Mouse (Mus musculus) MEL (cell line): Measurements from ENCODE around the gene Tnfaip8l2. TPM values are rescaled to one million over a fixed set of nuclear protein-coding genes. Genes with fewer than 3 reads are reported as not detected.

Experiments used
- DNase-seq: peaks from one replicate; pipeline ENCODE4 v3.0.0; 2011; ENCODE audit warnings: low read depth, low spot score
- H3K27ac ChIP-seq: 2 replicates; pipeline ENCODE4 v1.5.1; 2012; ENCODE audit warnings: low read depth, mild to moderate bottlenecking, control low read depth, low read length, moderate library complexity; ENCODE audit not compliant: control insufficient read depth
- H3K27me3 ChIP-seq, 2 experiments: fragments of 150-350 bp in 1 of 2; sonication (generic) in 1 of 2; 2 replicates each; pipeline ENCODE4 v1.6.1; 2012; ENCODE audit warnings: low read length in 2 of 2, mild to moderate bottlenecking in 2 of 2, improper control_type of control experiment in 1 of 2, moderate library complexity in 1 of 2; ENCODE audit not compliant: insufficient read depth in 2 of 2, control insufficient read depth in 1 of 2
- H3K36me3 ChIP-seq, 2 experiments: 2 replicates each; pipeline ENCODE4 v1.6.1; 2012 to 2014; ENCODE audit warnings: low read length in 2 of 2, improper control_type of control experiment in 1 of 2, inconsistent platforms in 1 of 2, mild to moderate bottlenecking in 1 of 2; ENCODE audit not compliant: insufficient read depth in 2 of 2, control insufficient read depth in 1 of 2
- H3K4me1 ChIP-seq, 2 experiments: fragments of 150-350 bp in 1 of 2; sonication (generic) in 1 of 2; 2 replicates each; pipeline ENCODE4 v1.6.1; 2012; ENCODE audit warnings: low read length in 2 of 2, improper control_type of control experiment in 1 of 2, mild to moderate bottlenecking in 1 of 2; ENCODE audit not compliant: insufficient read depth in 2 of 2, control insufficient read depth in 1 of 2
- H3K4me3 ChIP-seq, 2 experiments: fragments of 150-350 bp in 1 of 2; sonication (generic) in 1 of 2; 2 replicates each; pipeline ENCODE4 v1.5.1; 2012; ENCODE audit warnings: low read depth in 2 of 2, low read length in 2 of 2, mild to moderate bottlenecking in 2 of 2, moderate library complexity in 2 of 2, control low read depth in 1 of 2, improper control_type of control experiment in 1 of 2; ENCODE audit not compliant: control insufficient read depth in 1 of 2, insufficient read depth in 1 of 2
- H3K79me2 ChIP-seq: 2 replicates; pipeline ENCODE4 v1.6.1; 2012; ENCODE audit warnings: mild to moderate bottlenecking, low read length, moderate library complexity; ENCODE audit not compliant: control insufficient read depth, poor library complexity, insufficient read depth
- H3K9ac ChIP-seq: 2 replicates; pipeline ENCODE4 v1.6.1; 2012; ENCODE audit warnings: low read depth, mild to moderate bottlenecking, control low read depth, low read length, moderate library complexity; ENCODE audit not compliant: control insufficient read depth, poor library complexity, severe bottlenecking
- H3K9me3 ChIP-seq: fragments of 150-350 bp; sonication (generic); replicated peaks from 2 replicates; pipeline ENCODE4 v1.6.1; 2012; ENCODE audit warnings: mild to moderate bottlenecking, low read length, improper control_type of control experiment, moderate library complexity; ENCODE audit not compliant: insufficient read depth
- CHD2 ChIP-seq: IDR thresholded peaks from 2 replicates; pipeline ENCODE4 v1.6.1; 2011; ENCODE audit warnings: low read length, improper control_type of control experiment
- CTCF ChIP-seq, 3 experiments: IDR thresholded peaks in 2 of 3; conservative IDR thresholded peaks in 1 of 3; 2 replicates each; pipeline ENCODE4 v1.5.1; 2011 to 2012; ENCODE audit warnings: low read length in 3 of 3, low read depth in 2 of 3, mild to moderate bottlenecking in 2 of 3, improper control_type of control experiment in 1 of 3, inconsistent platforms in 1 of 3, mixed read lengths in 1 of 3, moderate library complexity in 1 of 3; ENCODE audit not compliant: control insufficient read depth in 1 of 3, insufficient read depth in 1 of 3, poor library complexity in 1 of 3, severe bottlenecking in 1 of 3
- E2F4 ChIP-seq: IDR thresholded peaks from 2 replicates; pipeline ENCODE4 v1.6.1; 2011; ENCODE audit warnings: low read depth, low read length, improper control_type of control experiment, borderline replicate concordance
- ELF1 ChIP-seq: IDR thresholded peaks from 2 replicates; pipeline ENCODE4 v1.6.1; 2014; ENCODE audit warnings: low read depth, mild to moderate bottlenecking, inconsistent platforms, low read length, improper control_type of control experiment, moderate library complexity
- ETS1 ChIP-seq: IDR thresholded peaks from 2 replicates; pipeline ENCODE4 v1.6.1; 2012; ENCODE audit warnings: low read depth, mild to moderate bottlenecking, inconsistent platforms, low read length, improper control_type of control experiment, moderate library complexity
- HCFC1 ChIP-seq: IDR thresholded peaks from 2 replicates; pipeline ENCODE4 v1.6.1; 2012; ENCODE audit warnings: low read depth, mild to moderate bottlenecking, inconsistent platforms, low read length, improper control_type of control experiment, moderate library complexity
- MAFK ChIP-seq: IDR thresholded peaks from 2 replicates; pipeline ENCODE4 v1.6.1; 2011; ENCODE audit warnings: low read depth, mild to moderate bottlenecking, low read length, improper control_type of control experiment, borderline replicate concordance
- MYC ChIP-seq: IDR thresholded peaks from 2 replicates; pipeline ENCODE4 v1.6.1; 2011; ENCODE audit warnings: low read depth, mild to moderate bottlenecking, low read length, improper control_type of control experiment, moderate library complexity
- POLR2AphosphoS2 ChIP-seq: IDR thresholded peaks from 2 replicates; pipeline ENCODE4 v1.6.1; 2011; ENCODE audit warnings: low read length, improper control_type of control experiment
- POLR2AphosphoS5 ChIP-seq: IDR thresholded peaks from 2 replicates; pipeline ENCODE4 v1.6.1; 2012; ENCODE audit warnings: low read depth, borderline replicate concordance, mild to moderate bottlenecking, inconsistent platforms, low read length, moderate library complexity, mixed read lengths
- RAD21 ChIP-seq: IDR thresholded peaks from 2 replicates; pipeline ENCODE4 v1.6.1; 2011; ENCODE audit warnings: mild to moderate bottlenecking, low read depth, low read length, improper control_type of control experiment
- RCOR1 ChIP-seq: IDR thresholded peaks from 2 replicates; pipeline ENCODE4 v1.6.1; 2012; ENCODE audit warnings: low read depth, mild to moderate bottlenecking, inconsistent platforms, low read length, improper control_type of control experiment
- UBTF ChIP-seq: IDR thresholded peaks from 2 replicates; pipeline ENCODE4 v1.6.1; 2012; ENCODE audit warnings: low read depth, mild to moderate bottlenecking, inconsistent platforms, low read length, improper control_type of control experiment, moderate library complexity, borderline replicate concordance; ENCODE audit not compliant: insufficient read depth
- USF1 ChIP-seq: IDR thresholded peaks from 2 replicates; pipeline ENCODE4 v1.6.1; 2014; ENCODE audit warnings: low read depth, mild to moderate bottlenecking, inconsistent platforms, low read length, improper control_type of control experiment, moderate library complexity
- USF2 ChIP-seq, 2 experiments: IDR thresholded peaks; 2 replicates each; pipeline ENCODE4 v1.6.1; 2011 to 2012; ENCODE audit warnings: improper control_type of control experiment in 2 of 2, low read length in 2 of 2, borderline replicate concordance in 1 of 2, inconsistent platforms in 1 of 2, low read depth in 1 of 2, mild to moderate bottlenecking in 1 of 2; ENCODE audit not compliant: insufficient read depth in 1 of 2
- ZNF384 ChIP-seq: IDR thresholded peaks from 2 replicates; pipeline ENCODE4 v1.6.1; 2012; ENCODE audit warnings: low read depth, mild to moderate bottlenecking, inconsistent platforms, low read length, improper control_type of control experiment
- polyA plus RNA-seq, 2 experiments: library from polyadenylated mRNA; stranded (reverse) in 1 of 2; unstranded in 1 of 2; fragments of >175 nt in 1 of 2; fragments of >200 nt in 1 of 2; gene quantifications; 2 replicates each; pipeline versions ENCODE4 v1.2.1 to v1.2.4; 2012; ENCODE audit warnings: low replicate concordance in 2 of 2, low read depth in 1 of 2; ENCODE audit not compliant: insufficient read length in 2 of 2, insufficient read depth in 1 of 2, missing spikeins in 1 of 2
- total RNA-seq: library from RNA; depleted of rRNA; stranded (reverse); fragments of 300-350 nt; gene quantifications from 2 replicates; pipeline ENCODE4 v1.2.3, GENCODE M21; 2012

The Tnfaip8l2 gene
- total and polyA plus RNA-seq, 3 experiments = 3.1 to 5.8 TPM; not detected in 1

GRCm38 (mm10) chr3:95178948-95179347 lies 36.8 kb upstream of the Tnfaip8l2 start:
- H3K79me2 ChIP-seq = no peaks in the 10 kb centered on the region
- peaks cover 0 to 8% of the 10 kb centered on the region in 2 experiments; a peak in 2 of 4 replicates for H3K36me3 ChIP-seq
- no peak overlapping the region for H3K9ac ChIP-seq
- no peak for TF ChIP-seq CTCF (IDR thresholded peaks at IDR 0.05 in 2 of 3, conservative IDR thresholded peaks at IDR 0.05 in 1 of 3; ENCODE audit: control insufficient read depth in 1 of 3, insufficient read depth in 1 of 3, low read depth in 2 of 3, low read length in 3 of 3, poor library complexity in 1 of 3, severe bottlenecking in 1 of 3)
- no peak for TF ChIP-seq ZNF384
- no peak for TF ChIP-seq MAFK
- TF ChIP-seq USF1 = no peak
- TF ChIP-seq USF2 (IDR thresholded peaks at IDR 0.05; ENCODE audit: borderline replicate concordance in 1 of 2, insufficient read depth in 1 of 2, low read depth in 1 of 2, low read length in 2 of 2) = no peak
- TF ChIP-seq HCFC1 = no peak
- no peak for TF ChIP-seq POLR2AphosphoS5
- TF ChIP-seq CHD2 = no peak
- TF ChIP-seq ELF1 = no peak
- TF ChIP-seq ETS1 = no peak
- no peak for TF ChIP-seq MYC
- no peak for TF ChIP-seq POLR2AphosphoS2
- no peak overlapping the region for H3K27ac ChIP-seq
- H3K4me1 ChIP-seq = no peaks in the 10 kb centered on the region
- no peaks in the 10 kb centered on the region for H3K9me3 ChIP-seq
- no peaks in the 10 kb centered on the region for H3K27me3 ChIP-seq
- no peak overlapping the region for H3K4me3 ChIP-seq
- DNase-seq = no peak

DNA sequence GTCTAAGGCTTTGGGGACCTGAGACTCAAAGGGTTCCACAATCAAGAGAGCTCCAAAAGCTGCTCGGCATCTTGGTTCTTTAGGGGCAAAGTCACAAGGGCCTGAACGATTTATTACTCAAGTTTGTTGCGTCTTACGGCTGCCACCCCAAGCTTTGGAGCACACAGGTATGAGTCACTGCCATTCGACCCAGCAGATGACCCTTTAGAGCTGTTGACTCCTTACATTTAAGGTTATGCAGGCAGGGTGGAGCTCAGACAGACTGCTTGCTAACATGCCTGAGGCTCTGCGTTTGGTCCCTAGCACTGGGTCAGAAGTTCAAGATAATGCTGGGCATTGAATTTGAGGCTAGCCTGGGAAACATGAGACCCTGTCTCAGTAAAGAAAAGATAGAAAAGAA lies 35.4 kb upstream of the Tnfaip8l2 start:
- Histone ChIP-seq H3K27me3 (no peaks in the 10 kb centered on the region), H3K79me2 (no peaks in the 10 kb centered on the region), H3K36me3 (peaks cover 0 to 4% of the 10 kb centered on the region in 2 experiments; a peak in 2 of 4 replicates), H3K9me3 (no peaks in the 10 kb centered on the region), H3K4me1 (no peaks in the 10 kb centered on the region), H3K9ac (no peak overlapping the region), H3K27ac (no peak overlapping the region), H3K4me3 (no peak overlapping the region)
- no peak for TF ChIP-seq RCOR1
- no peak for TF ChIP-seq POLR2AphosphoS2
- no peak for TF ChIP-seq UBTF
- no peak for TF ChIP-seq RAD21
- TF ChIP-seq E2F4 = no peak
- DNase-seq = no peak
